Mouse (Mus musculus) brown adipose tissue, adult 24 weeks (tissue): ENCODE results near the gene Gpr152. TPM values are rescaled to one million over a fixed set of nuclear protein-coding genes. Genes with fewer than 3 reads are reported as not detected.
"Not testable (repeated sequence)": the region's sequence is repeated elsewhere in the genome, so short reads cannot be mapped to it uniquely, and the experiment has no call there.

Source experiments
- H3K27ac ChIP-seq: fragments of 200-500 bp; replicated peaks from 2 replicates; pipeline ENCODE4 v1.5.1; 2012; ENCODE audit warnings: low read depth, mild to moderate bottlenecking, low read length
- H3K4me1 ChIP-seq: fragments of 200-500 bp; 2 replicates; pipeline ENCODE4 v1.6.1; 2012; ENCODE audit warnings: low read length, mixed read lengths; ENCODE audit not compliant: control insufficient read depth, insufficient read depth, insufficient read length
- H3K4me3 ChIP-seq: fragments of 200-500 bp; 2 replicates; pipeline ENCODE4 v1.5.1; 2012; ENCODE audit warnings: low read depth, mild to moderate bottlenecking, low read length, moderate library complexity; ENCODE audit not compliant: insufficient read depth
- polyA plus RNA-seq: library from polyadenylated mRNA; stranded (reverse); fragments of >200 nt; gene quantifications from 2 replicates; pipeline ENCODE4 v1.2.4, GENCODE M21; 2012; ENCODE audit not compliant: missing spikeins, insufficient read depth, insufficient read length

Gene Gpr152
- polyA plus RNA-seq, 1 experiment, result not detected

GRCm38 (mm10) chr19:4134354-4134753 is 5.2 kb upstream of the Gpr152 start:
- Histone ChIP-seq H3K4me3 (no peak overlapping the region), H3K27ac (no peak overlapping the region), H3K4me1 (peaks cover 7% of the 10 kb centered on the region)

DNA sequence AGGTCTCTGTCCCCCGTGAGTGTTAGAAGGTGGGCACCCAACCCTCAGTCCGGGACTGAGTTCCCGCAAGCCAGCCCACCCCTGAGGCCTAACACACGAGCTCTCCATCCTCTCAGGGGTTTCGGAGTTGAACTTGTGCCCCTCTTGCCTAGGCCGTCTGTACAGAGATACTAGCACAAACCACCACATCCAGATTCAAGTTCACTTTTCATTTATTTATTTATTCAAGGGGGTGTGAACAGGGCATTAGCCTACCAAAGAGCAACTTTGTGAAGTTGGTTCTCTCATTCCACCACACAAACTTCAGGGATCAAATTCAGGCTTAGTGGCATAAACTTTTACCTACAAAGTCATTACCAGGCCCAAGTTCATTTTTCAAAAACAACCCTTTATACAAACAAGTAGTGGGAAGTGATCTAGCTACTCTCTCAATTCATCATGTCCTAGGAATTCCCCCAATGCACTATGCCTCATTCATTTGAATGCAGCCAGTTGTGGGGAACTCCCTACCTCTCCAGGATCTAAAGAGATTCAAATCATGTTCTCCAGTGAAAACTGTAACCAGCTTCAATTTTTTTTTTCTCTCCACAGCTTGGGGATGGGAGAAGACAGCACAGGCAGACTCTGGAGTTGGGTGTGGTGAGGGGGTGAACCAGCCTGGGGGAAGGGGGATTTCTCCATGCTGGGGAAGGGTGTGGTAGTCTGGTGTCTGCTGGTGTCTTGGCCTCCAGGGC is 4.2 kb upstream of the Gpr152 start:
- H3K4me3 ChIP-seq, H3K4me1 ChIP-seq: not testable (repeated sequence)
- peak overlapping the region; percentile 76 for H3K27ac ChIP-seq

DNA sequence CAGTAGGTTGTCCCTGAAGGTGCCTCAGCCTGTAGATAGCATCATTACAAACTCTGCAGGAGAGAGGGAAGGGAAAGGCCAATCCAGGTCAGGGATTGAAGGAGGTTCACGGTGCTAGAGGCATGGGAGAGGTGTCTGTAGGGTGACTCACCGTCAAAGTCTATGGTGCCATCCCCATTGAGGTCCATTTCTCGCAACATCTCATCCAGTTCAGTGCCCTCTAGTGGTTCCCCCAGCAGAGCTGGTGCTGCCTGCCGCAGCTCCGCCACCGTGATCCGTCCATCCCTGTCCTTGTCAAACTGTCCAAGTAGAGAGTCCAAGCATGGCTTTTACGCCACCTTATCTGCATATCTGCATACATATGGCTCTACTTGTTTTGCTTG is 3.6 kb upstream of the Gpr152 start:
- H3K4me1 ChIP-seq, H3K27ac ChIP-seq, H3K4me3 ChIP-seq: not testable (repeated sequence)

DNA sequence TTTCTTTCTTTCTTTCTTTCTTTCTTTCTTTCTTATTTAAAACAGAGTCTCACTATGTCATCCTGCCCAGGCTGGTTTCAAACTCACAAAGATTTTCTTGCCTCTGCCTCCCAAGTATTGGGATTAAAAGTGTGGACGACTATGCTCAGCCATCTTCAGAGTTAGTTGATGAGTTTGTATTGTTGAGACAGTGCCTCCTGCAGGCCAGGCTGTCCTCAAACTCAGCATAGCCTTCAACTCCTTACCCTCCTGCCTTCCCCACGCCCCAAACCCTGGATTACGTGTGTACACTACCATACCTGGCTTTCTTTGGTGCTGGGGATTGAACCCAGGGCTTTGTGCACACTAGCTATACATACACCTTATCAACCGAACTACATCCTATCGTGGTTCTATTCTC is 3.1 kb upstream of the Gpr152 start:
- H3K27ac ChIP-seq, result no peak overlapping the region
- H3K4me3 ChIP-seq, result no peak overlapping the region
- H3K4me1 ChIP-seq, result peaks cover 7% of the 10 kb centered on the region

- H3K4me3 ChIP-seq, result no peak overlapping the region
- no peak overlapping the region for H3K27ac ChIP-seq
- H3K4me1 ChIP-seq, result peaks cover 14% of the 10 kb centered on the region
These were observed 1.7 kb upstream of the Gpr152 start for GRCm38 (mm10) chr19:4137913-4138312.

- Histone ChIP-seq H3K4me3 (no peak overlapping the region), H3K4me1 (peaks cover 26% of the 10 kb centered on the region)
These were observed 560 bp downstream of the Gpr152 start for GRCm38 (mm10) chr19:4140147-4140546.

DNA sequence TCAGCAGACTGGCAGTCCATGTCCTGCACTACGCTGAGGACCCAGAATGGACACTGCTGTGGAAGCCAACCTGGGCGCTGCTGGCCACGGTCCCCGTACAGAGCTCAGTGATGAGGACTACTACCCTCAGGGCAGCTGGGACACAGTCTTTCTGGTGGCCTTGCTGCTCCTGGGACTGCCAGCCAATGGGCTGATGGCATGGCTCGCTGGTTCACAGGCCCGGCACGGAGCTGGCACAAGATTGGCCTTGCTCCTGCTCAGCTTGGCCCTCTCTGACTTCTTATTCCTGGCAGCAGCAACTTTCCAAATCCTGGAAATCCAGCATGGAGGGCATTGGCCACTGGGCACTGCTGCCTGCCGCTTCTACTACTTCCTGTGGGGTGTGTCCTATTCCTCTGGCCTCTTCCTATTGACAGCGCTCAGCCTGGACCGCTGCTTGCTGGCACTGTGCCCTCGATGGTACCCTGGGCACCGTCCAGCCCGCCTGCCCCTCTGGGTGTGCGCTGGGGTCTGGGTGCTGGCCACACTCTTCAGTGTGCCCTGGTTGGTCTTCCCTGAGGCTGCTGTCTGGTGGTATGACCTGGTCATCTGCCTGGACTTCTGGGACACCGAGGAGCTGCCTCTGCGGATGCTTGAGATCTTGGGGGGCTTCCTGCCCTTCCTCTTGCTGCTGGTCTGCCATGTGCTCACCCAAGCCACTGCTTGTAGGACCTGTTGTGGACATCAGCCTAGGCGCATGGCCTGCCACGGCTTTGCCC is 3.0 kb downstream of the Gpr152 start:
- Histone ChIP-seq H3K4me1 (peaks cover 38% of the 10 kb centered on the region), H3K27ac (no peak overlapping the region), H3K4me3 (no peak overlapping the region)

More at GRCm38 (mm10) chr19:4140147-4140546, 560 bp downstream of the Gpr152 start:
- H3K27ac ChIP-seq, result no peak overlapping the region

GRCm38 (mm10) chr19:4143759-4144268 is 4.2 kb downstream of the Gpr152 start, which contains the start of gene Cabp4:
Gene Cabp4, minus strand, starts transcription at chr19:4144033.
- peaks cover 44% of the 10 kb centered on the region for H3K4me1 ChIP-seq
- H3K4me3 ChIP-seq, result no peak within 1 kb of the TSS
- peak within 1 kb of the TSS; percentile 69 for H3K27ac ChIP-seq

GRCm38 (mm10) chr19:4144550-4145498 is 5.2 kb downstream of the Gpr152 start:
- Histone ChIP-seq H3K27ac (peak overlapping the region; percentile 69), H3K4me3 (no peak overlapping the region), H3K4me1 (peaks cover 51% of the 10 kb centered on the region)

DNA sequence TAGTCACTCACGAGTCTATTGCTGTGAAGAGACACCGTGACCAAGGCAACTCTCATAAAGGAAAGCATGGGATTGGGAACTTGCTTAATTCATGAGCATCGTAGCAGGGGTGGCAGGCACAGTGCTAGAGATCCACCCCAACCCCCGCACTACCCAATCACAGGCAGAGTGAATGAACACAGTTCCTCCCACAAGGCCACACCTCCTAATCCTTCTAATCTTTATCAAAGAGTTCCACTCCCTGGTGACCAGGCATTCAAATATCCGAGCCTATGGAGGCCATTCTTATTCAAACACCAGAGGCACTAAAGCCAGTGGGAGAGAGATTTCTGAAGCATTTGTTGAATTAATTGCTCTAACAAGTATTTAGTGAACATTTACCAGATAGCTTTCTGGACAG is 6.3 kb downstream of the Gpr152 start:
- H3K4me3 ChIP-seq, result no peak overlapping the region
- peaks cover 54% of the 10 kb centered on the region for H3K4me1 ChIP-seq
- H3K27ac ChIP-seq, result peak overlapping the region; percentile 27; the same call in 1 of the 2 replicates

- peaks cover 54% of the 10 kb centered on the region for H3K4me1 ChIP-seq
- no peak overlapping the region for H3K4me3 ChIP-seq
- H3K27ac ChIP-seq, result peak overlapping the region; percentile 70
These were observed 6.9 kb downstream of the Gpr152 start for GRCm38 (mm10) chr19:4146366-4147021.

GRCm38 (mm10) chr19:4147022-4147405 is 7.4 kb downstream of the Gpr152 start:
- Histone ChIP-seq H3K4me1 (peaks cover 54% of the 10 kb centered on the region), H3K4me3 (no peak overlapping the region), H3K27ac (peak overlapping the region; percentile 76)

DNA sequence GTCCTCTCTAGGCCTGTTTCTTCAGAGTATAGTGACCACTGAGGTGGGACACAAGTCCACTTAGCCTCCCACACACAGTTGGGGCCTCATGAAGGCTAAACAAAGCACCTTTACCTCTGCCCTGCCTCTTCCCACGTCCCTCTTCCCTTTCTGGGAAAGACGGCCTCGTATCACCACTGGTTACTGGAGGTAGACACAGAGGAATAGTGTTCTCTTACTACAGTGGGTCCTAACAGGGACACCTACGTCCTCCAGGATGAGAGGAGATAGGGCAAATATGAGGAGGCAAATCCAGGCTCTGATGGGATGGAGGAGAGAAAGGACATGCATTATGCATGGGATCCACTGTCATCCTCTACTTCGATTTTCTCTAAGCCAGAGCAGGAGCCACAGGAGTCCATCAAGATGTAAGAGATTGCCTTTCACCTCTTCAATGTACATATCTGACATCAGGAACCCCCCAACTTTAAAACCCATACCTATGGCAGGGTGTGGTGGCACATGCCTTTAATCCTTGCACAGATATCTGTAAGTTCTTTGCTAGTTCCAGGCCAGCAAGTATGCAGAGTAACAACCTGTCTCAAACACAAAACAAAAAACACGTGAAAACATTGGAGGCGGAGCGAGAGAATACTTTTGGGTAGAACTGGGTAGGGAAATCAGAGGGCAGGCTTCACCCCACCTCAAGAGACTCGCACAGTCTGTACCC is 8.3 kb downstream of the Gpr152 start:
- Histone ChIP-seq H3K4me3 (peak overlapping the region; percentile 32), H3K27ac (peak overlapping the region; percentile 76), H3K4me1 (peaks cover 50% of the 10 kb centered on the region)

DNA sequence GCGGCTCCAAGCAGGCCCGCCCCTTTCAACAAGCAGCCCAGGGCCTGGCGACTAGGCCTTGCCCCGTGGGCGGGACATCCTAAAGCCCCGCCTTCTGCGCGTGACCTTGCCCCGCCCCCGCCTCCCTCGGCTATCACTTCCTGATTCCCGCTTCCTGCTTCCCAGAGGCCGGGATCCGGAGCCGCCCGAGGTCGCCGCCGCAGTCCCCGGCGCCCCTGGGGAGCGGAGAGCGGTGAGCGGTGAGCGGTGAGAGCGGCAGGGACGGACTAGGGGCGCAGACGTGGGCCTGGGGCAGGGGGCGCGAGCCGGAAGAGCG is 8.9 kb downstream of the Gpr152 start, which contains the start of gene Coro1b:
Gene Coro1b (plus strand): TSS at position 129 of the 316 bp plus-strand sequence.
- Histone ChIP-seq H3K4me3 (peak within 1 kb of the TSS; percentile 80), H3K4me1 (peaks cover 51% of the 10 kb centered on the region), H3K27ac (peak within 1 kb of the TSS; percentile 76)
